13 mouse cellular contexts compared by ENCODE assay signal in the genomic region with DNA sequence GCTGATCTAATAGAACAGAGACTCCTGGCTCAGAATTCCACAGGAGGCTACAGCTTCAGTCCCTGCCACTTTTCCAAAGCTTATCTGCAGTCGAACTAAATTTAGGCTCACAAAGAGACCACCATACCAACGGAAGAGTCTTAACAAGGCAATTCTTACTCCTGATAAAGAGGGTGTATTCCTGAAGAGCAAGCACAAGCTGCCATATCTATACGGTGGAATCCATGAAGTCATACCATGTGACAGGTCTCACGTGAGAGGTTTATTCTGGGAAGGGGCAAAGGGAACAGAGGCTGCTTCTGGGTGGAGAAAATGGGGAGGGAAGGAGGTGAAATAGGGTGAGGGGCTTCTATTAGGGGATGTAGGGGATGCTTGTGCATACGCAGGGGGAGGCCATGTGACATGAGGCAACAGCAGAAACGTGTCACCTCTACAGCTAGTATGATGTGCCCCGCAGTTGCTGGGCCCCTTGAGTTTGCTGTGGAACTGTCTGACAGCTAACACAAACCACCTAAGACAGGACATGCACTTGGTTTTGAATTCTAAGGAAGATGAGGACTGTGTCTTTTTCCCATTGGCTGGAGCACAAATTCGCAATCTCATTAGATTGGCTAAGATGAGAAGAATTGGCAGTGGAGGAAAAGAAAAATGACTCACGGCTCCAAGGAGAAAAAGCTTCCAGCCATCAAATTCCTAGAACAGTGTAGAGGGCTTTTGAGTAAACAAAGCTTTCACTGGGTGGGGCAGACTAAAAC.
"Had no signal": no experiment of that assay in that cellular context is flagged by ENCODE, and none has a peak within 500 bp of the region (broad histone marks: within the 10 kb centered on the region; RNA-seq: fewer than 3 reads in every experiment).

No protein-coding gene starts in this region.

- H3K4me1 ChIP-seq: limb, embryonic 10.5 days; liver, embryonic 15.5 days; midbrain, embryonic 13.5 days; neural tube, embryonic 15.5 days had no signal

- H3K36me3 ChIP-seq: limb, embryonic 10.5 days; liver, embryonic 15.5 days; midbrain, embryonic 13.5 days; neural tube, embryonic 15.5 days had no signal

- DNase-seq: kidney, postnatal 25 days; lung, embryonic 14.5 days; lung, postnatal 14 days; right cerebral cortex, adult 18-20 months; right cerebral cortex, postnatal 25 days; thymus, postnatal 36 days had no signal

- H3K27me3 ChIP-seq: liver, embryonic 15.5 days; midbrain, embryonic 13.5 days; neural tube, embryonic 15.5 days had no signal

- H3K4me3 ChIP-seq: left cerebral cortex, adult 2 months; limb, embryonic 10.5 days; liver, embryonic 15.5 days; midbrain, embryonic 13.5 days; myocyte; neural tube, embryonic 15.5 days had no signal

- H3K27ac ChIP-seq: left cerebral cortex, adult 2 months; limb, embryonic 10.5 days; liver, embryonic 15.5 days; midbrain, embryonic 13.5 days; neural tube, embryonic 15.5 days had no signal

- H3K9ac ChIP-seq: liver, embryonic 15.5 days; lung, embryonic 14.5 days; midbrain, embryonic 13.5 days; neural tube, embryonic 15.5 days had no signal

- ATAC-seq: midbrain, embryonic 13.5 days had no signal

- H3K4me2 ChIP-seq: liver, embryonic 11.5 days; liver, embryonic 15.5 days; lung, embryonic 14.5 days; midbrain, embryonic 13.5 days; neural tube, embryonic 15.5 days had no signal

- H3K9me3 ChIP-seq: limb, embryonic 10.5 days; liver, embryonic 15.5 days; midbrain, embryonic 13.5 days; neural tube, embryonic 15.5 days had no signal
